Comparison of ENCODE assay signal across 8 mouse cellular contexts in genomic region chr7:27257046-27257851, GRCm38 (mm10). TPM values are rescaled to one million over a fixed set of nuclear protein-coding genes. Genes with fewer than 3 reads are reported as not detected.
DNase-seq lines count a peak whose midpoint lies in the region; ATAC-seq and TF ChIP-seq lines count a peak whose summit lies in the region.

No protein-coding gene starts in this region.

- H3K4me2 ChIP-seq in hindbrain, postnatal 0 days (ENCODE audit: low read depth, low read length) = peak overlapping the region; percentile 90

- DNase-seq in adrenal gland, adult 2 months = peak; percentile 83
- DNase-seq in cerebellum, postnatal 36 days = peak; percentile 76
- DNase-seq in frontal cortex, postnatal 25 days (ENCODE audit: low spot score in 2 of 2) = peak; percentile 56 to 73
- DNase-seq in hindbrain, postnatal 0 days (ENCODE audit: low spot score) = peak; percentile 87
- DNase-seq in left cerebral cortex, postnatal 10 days (ENCODE audit: extremely low spot score in 1 of 2, low spot score in 2 of 2) = peak; percentile 56 to 85
- peak; percentile 81 for DNase-seq in right cerebral cortex, postnatal 25 days
- DNase-seq in thymus, postnatal 0 days (ENCODE audit: low spot score) = no peak

- no peaks in the 10 kb centered on the region for H3K27me3 ChIP-seq in hindbrain, postnatal 0 days (ENCODE audit: insufficient read depth, low read length)

- H3K27ac ChIP-seq in hindbrain, postnatal 0 days = peak overlapping the region; percentile 97

- no peaks in the 10 kb centered on the region for H3K9me3 ChIP-seq in hindbrain, postnatal 0 days (ENCODE audit: low read length)

- peaks cover 11% of the 10 kb centered on the region; the same call in 1 of the 2 replicates for H3K4me1 ChIP-seq in hindbrain, postnatal 0 days (ENCODE audit: insufficient read depth, low read length)

- intact Hi-C loops in left cerebral cortex, postnatal 10 days (cut with DNase I) = no loop called here

- peak overlapping the region; percentile 95 for H3K4me3 ChIP-seq in hindbrain, postnatal 0 days (ENCODE audit: low read length)

- WGBS in hindbrain, postnatal 0 days = 9% methylated on average over 27 of the region's 27 CpGs

- peak; percentile 30 for ATAC-seq in hindbrain, postnatal 0 days
- ATAC-seq in megakaryocyte progenitor cell, adult 5-6 weeks (replicated peaks; ENCODE audit: poor library complexity) = peak; percentile 48

- TF ChIP-seq CTCF in hindbrain, postnatal 0 days (IDR thresholded peaks at IDR 0.05; ENCODE audit: low read depth) = 0 out of 2 replicates have a peak, but pooled peaks have one; percentile 26

- H3K9ac ChIP-seq in hindbrain, postnatal 0 days (replicated peaks; ENCODE audit: low read length) = peak overlapping the region; percentile 31; the same call in 1 of the 2 replicates

- peaks cover 3% of the 10 kb centered on the region; the same call in 1 of the 2 replicates for H3K36me3 ChIP-seq in hindbrain, postnatal 0 days (ENCODE audit: insufficient read depth, low read length)

RNA-seq across cellular contexts. Expression of gene Numbl, which starts 1.0 kb away (rescaled TPM):
- total RNA-seq in adrenal gland, adult 2 months (2021) = 10 to 100 TPM in 1 of 2 experiments, 1 to 10 TPM in 1; 5.2 to 13.3 TPM
- polyA plus RNA-seq in adrenal gland, adult 2 months (2012; rRNA removed) = 37.2 and 48.0 TPM in 2 replicates
- total RNA-seq in hindbrain, postnatal 0 days (2014; rRNA removed) = 140 and 161 TPM in 2 replicates
- polyA plus RNA-seq in hindbrain, postnatal 0 days (2015; fragmentation: Nextera tagmentation; extraction: Ambion mirVana) = 55.9 and 59.5 TPM in 2 replicates
- 100 to 1,000 TPM; 117 to 126 TPM for total RNA-seq in left cerebral cortex, postnatal 10 days (2021)
- total RNA-seq in megakaryocyte progenitor cell, adult 5-6 weeks (2015) = 0.37 and 1.3 TPM in 2 replicates
- total RNA-seq in megakaryocyte progenitor cell, adult 5-6 weeks (2017) = 0.57 and 0.83 TPM in 2 replicates
- 3.2 and 3.5 TPM in 2 replicates for polyA plus RNA-seq in thymus, postnatal 0 days (2015; fragmentation: Nextera tagmentation; extraction: Ambion mirVana)

RNA-seq across cellular contexts. Expression of gene Coq8b, which starts 24.4 kb away (rescaled TPM):
- 10 to 100 TPM; 49.7 to 64.4 TPM for total RNA-seq in adrenal gland, adult 2 months (2021)
- polyA plus RNA-seq in adrenal gland, adult 2 months (2012; rRNA removed) = 175 and 219 TPM in 2 replicates
- total RNA-seq in hindbrain, postnatal 0 days (2014; rRNA removed) = 26.5 and 27.6 TPM in 2 replicates
- 16.7 and 20.4 TPM in 2 replicates for polyA plus RNA-seq in hindbrain, postnatal 0 days (2015; fragmentation: Nextera tagmentation; extraction: Ambion mirVana)
- total RNA-seq in left cerebral cortex, postnatal 10 days (2021) = 10 to 100 TPM; 28.3 TPM
- 8.4 and 11.8 TPM in 2 replicates for total RNA-seq in megakaryocyte progenitor cell, adult 5-6 weeks (2015)
- total RNA-seq in megakaryocyte progenitor cell, adult 5-6 weeks (2017) = 10.9 and 14.8 TPM in 2 replicates
- polyA plus RNA-seq in thymus, postnatal 0 days (2015; fragmentation: Nextera tagmentation; extraction: Ambion mirVana) = 15.8 and 15.9 TPM in 2 replicates

RNA-seq across cellular contexts. Expression of gene Itpkc, which starts 28.8 kb away (rescaled TPM):
- total RNA-seq in adrenal gland, adult 2 months (2021) = 10 to 100 TPM; 12.7 to 15.5 TPM
- 10.1 and 10.6 TPM in 2 replicates for polyA plus RNA-seq in adrenal gland, adult 2 months (2012; rRNA removed)
- total RNA-seq in hindbrain, postnatal 0 days (2014; rRNA removed) = 14.3 and 18.8 TPM in 2 replicates
- 3.3 and 4.0 TPM in 2 replicates for polyA plus RNA-seq in hindbrain, postnatal 0 days (2015; fragmentation: Nextera tagmentation; extraction: Ambion mirVana)
- 1 to 10 TPM; 7.6 to 8.7 TPM for total RNA-seq in left cerebral cortex, postnatal 10 days (2021)
- total RNA-seq in megakaryocyte progenitor cell, adult 5-6 weeks (2015) = 1.7 and 1.9 TPM in 2 replicates
- 2.5 and 2.7 TPM in 2 replicates for total RNA-seq in megakaryocyte progenitor cell, adult 5-6 weeks (2017)
- 2.3 TPM in 2 replicates for polyA plus RNA-seq in thymus, postnatal 0 days (2015; fragmentation: Nextera tagmentation; extraction: Ambion mirVana)
